Mouse (Mus musculus) erythroblast, embryonic 14.5 days (primary cell): ENCODE measurements around the gene Pde1a.

Experiments used
- GATA1 ChIP-seq: IDR thresholded peaks from 2 replicates; pipeline ENCODE4 v1.6.1; 2012; ENCODE audit warnings: low read length, inconsistent platforms, mixed read lengths
- TAL1 ChIP-seq: IDR thresholded peaks from 3 replicates; pipeline ENCODE4 v1.6.1; 2012; ENCODE audit warnings: low read length, inconsistent platforms, mixed read lengths

- TF ChIP-seq TAL1 (no peak), GATA1 (no peak)
Measured at GRCm38 (mm10) chr2:79977259-79977658, 152.0 kb downstream of the Pde1a start.
